Mouse (Mus musculus) kidney, embryonic 14.5 days (tissue): ENCODE measurements around the gene Mapk12. TPM values are rescaled to one million over a fixed set of nuclear protein-coding genes. Genes with fewer than 3 reads are reported as not detected.
A peak's percentile ranks its signal among the peaks of the same experiment; 100 is the strongest.

Source experiments
- ATAC-seq: fragments of 200-750 bp; cut with Nextera tagmentation; 2 replicates; pipeline ENCODE4 v1.8.0; 2017; ENCODE audit warnings: moderate number of reproducible peaks, mild to moderate bottlenecking, moderate TSS enrichment, moderate library complexity; ENCODE audit not compliant: low FRiP score, low TSS enrichment
- H3K27ac ChIP-seq: fragments of 300-500 bp; sonication (generic); 2 replicates; pipeline ENCODE4 v1.5.1; 2014; ENCODE audit warnings: low read depth, mild to moderate bottlenecking, low read length, moderate library complexity, mixed read lengths
- H3K27me3 ChIP-seq: fragments of 300-500 bp; sonication (generic); 2 replicates; pipeline ENCODE4 v1.6.1; 2014; ENCODE audit warnings: mild to moderate bottlenecking, low read length; ENCODE audit not compliant: control insufficient read depth, insufficient read depth
- H3K36me3 ChIP-seq: fragments of 300-500 bp; sonication (generic); 2 replicates; pipeline ENCODE4 v1.6.1; 2014; ENCODE audit warnings: low read length, mixed read lengths; ENCODE audit not compliant: control insufficient read depth, insufficient read depth
- H3K4me1 ChIP-seq: fragments of 300-500 bp; sonication (generic); 2 replicates; pipeline ENCODE4 v1.6.1; 2014; ENCODE audit warnings: low read length, mixed read lengths; ENCODE audit not compliant: control insufficient read depth, insufficient read depth
- H3K4me2 ChIP-seq: fragments of 300-500 bp; sonication (generic); replicated peaks from 2 replicates; pipeline ENCODE4 v1.6.1; 2014; ENCODE audit warnings: low read depth, mild to moderate bottlenecking, low read length
- H3K4me3 ChIP-seq: fragments of 300-500 bp; sonication (generic); 2 replicates; pipeline ENCODE4 v1.5.1; 2014; ENCODE audit warnings: mild to moderate bottlenecking, low read length
- H3K9ac ChIP-seq: fragments of 300-500 bp; sonication (generic); 2 replicates; pipeline ENCODE4 v1.6.1; 2014; ENCODE audit warnings: low read depth, mild to moderate bottlenecking, low read length, moderate library complexity
- H3K9me3 ChIP-seq: fragments of 300-500 bp; sonication (generic); 2 replicates; pipeline ENCODE4 v1.6.1; 2016; ENCODE audit warnings: low read length; ENCODE audit not compliant: control insufficient read depth
- WGBS: fragments of 180-500 bp; shearing (Covaris S2); extraction: QIAGEN DNeasy Blood & Tissue Kit; methylation state at CpG from one replicate; pipeline ENCODE4 v1.1.7; 2014; 5-methylcytosine and 5-hydroxymethylcytosine counted together
- polyA plus RNA-seq: library from polyadenylated mRNA; unstranded; fragments of >200 nt; fragmentation: Nextera tagmentation; extraction: Ambion mirVana; gene quantifications from 2 replicates; pipeline ENCODE4 v1.2.1, GENCODE M21; 2014

Gene Mapk12
- polyA plus RNA-seq, 1 experiment from 2014 or later, result 20.8 TPM

GRCm38 (mm10) chr15:89179630-89179964 is 39.1 kb upstream of the Mapk12 start:
- Histone ChIP-seq H3K9me3 (no peaks in the 10 kb centered on the region), H3K27me3 (no peaks in the 10 kb centered on the region)

GRCm38 (mm10) chr15:89178954-89179629 is 38.6 kb upstream of the Mapk12 start:
- peak overlapping the region; percentile 77 for H3K4me2 ChIP-seq
- peak; percentile 51 for ATAC-seq
- H3K36me3 ChIP-seq, result no peaks in the 10 kb centered on the region
- no peaks in the 10 kb centered on the region for H3K9me3 ChIP-seq
- H3K27me3 ChIP-seq, result no peaks in the 10 kb centered on the region
- peaks cover 59% of the 10 kb centered on the region for H3K4me1 ChIP-seq
- peak overlapping the region; percentile 91 for H3K9ac ChIP-seq
- peak overlapping the region; percentile 84 for H3K27ac ChIP-seq
- WGBS, result 1% methylated on average over 16 of the region's 16 CpGs
- peak overlapping the region; percentile 71 for H3K4me3 ChIP-seq

More at GRCm38 (mm10) chr15:89179630-89179964, 39.1 kb upstream of the Mapk12 start:
- Histone ChIP-seq H3K4me3 (peak overlapping the region; percentile 71), H3K4me2 (peak overlapping the region; percentile 77), H3K27ac (peak overlapping the region; percentile 84), H3K9ac (peak overlapping the region; percentile 91), H3K36me3 (no peaks in the 10 kb centered on the region), H3K4me1 (peaks cover 54% of the 10 kb centered on the region)
- ATAC-seq, result no peak
- 3% methylated on average over 6 of the region's 6 CpGs for WGBS

GRCm38 (mm10) chr15:89178260-89178860 is 37.9 kb upstream of the Mapk12 start:
- 65% methylated on average over 7 of the region's 7 CpGs for WGBS
- Histone ChIP-seq H3K4me1 (peaks cover 64% of the 10 kb centered on the region), H3K27me3 (no peaks in the 10 kb centered on the region), H3K27ac (peak overlapping the region; percentile 84), H3K4me3 (peak overlapping the region; percentile 71), H3K9ac (peak overlapping the region; percentile 19; the same call in 1 of the 2 replicates), H3K36me3 (no peaks in the 10 kb centered on the region), H3K4me2 (peak overlapping the region; percentile 77), H3K9me3 (no peaks in the 10 kb centered on the region)
- peak; percentile 0; the same call in 1 of the 2 replicates for ATAC-seq

DNA sequence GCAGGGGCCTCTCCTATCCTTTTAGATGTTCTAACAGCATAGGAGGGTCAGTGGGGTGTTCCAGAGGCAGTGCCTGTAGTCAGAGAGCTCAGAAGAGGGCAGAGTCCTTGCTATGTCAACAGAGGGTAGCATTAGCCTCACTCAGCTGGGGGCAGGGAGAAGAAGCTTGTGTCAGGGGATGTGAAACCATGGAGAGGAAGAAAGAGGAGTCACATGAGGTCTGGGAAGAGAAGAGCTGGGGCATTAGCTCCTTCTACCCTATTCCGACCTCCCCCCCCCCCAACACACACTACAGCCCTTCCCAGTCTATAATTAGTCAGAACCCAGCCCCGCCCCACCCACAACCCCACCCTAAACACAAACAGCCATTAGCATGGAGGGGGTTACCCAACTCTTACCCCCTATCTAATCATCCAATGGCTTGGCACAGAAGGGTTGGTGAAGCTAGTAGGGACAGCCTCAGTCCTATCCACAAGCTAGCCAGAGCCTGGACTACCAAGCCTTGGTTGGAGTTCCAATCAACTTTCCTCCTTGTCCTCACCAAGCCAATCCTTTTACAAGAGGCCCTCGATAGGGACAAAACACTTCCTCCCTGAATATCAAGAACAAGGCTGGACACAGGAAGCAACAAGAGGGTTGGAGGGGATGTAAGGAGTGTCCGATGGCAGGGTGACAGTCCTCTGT is 37.2 kb upstream of the Mapk12 start:
- Histone ChIP-seq H3K4me3 (peak overlapping the region; percentile 71; the same call in 1 of the 2 replicates), H3K36me3 (no peaks in the 10 kb centered on the region), H3K9ac (no peak overlapping the region), H3K4me1 (peaks cover 69% of the 10 kb centered on the region), H3K4me2 (peak overlapping the region; percentile 77), H3K27ac (peak overlapping the region; percentile 84; the same call in 1 of the 2 replicates), H3K27me3 (no peaks in the 10 kb centered on the region), H3K9me3 (no peaks in the 10 kb centered on the region)
- WGBS, result 67% methylated on average over 4 of the region's 4 CpGs
- ATAC-seq, result no peak

GRCm38 (mm10) chr15:89177121-89177520 is 36.6 kb upstream of the Mapk12 start:
- H3K9me3 ChIP-seq, result no peaks in the 10 kb centered on the region
- H3K4me1 ChIP-seq, result peaks cover 69% of the 10 kb centered on the region
- no peak overlapping the region for H3K4me3 ChIP-seq
- no peaks in the 10 kb centered on the region for H3K27me3 ChIP-seq
- H3K36me3 ChIP-seq, result no peaks in the 10 kb centered on the region
- 16% methylated on average over 5 of the region's 5 CpGs for WGBS
- H3K9ac ChIP-seq, result peak overlapping the region; percentile 23; the same call in 1 of the 2 replicates
- peak overlapping the region; percentile 30; the same call in 1 of the 2 replicates for H3K27ac ChIP-seq
- ATAC-seq, result no peak
- H3K4me2 ChIP-seq, result peak overlapping the region; percentile 30

GRCm38 (mm10) chr15:89175411-89176155 is 35.1 kb upstream of the Mapk12 start:
- Histone ChIP-seq H3K36me3 (no peaks in the 10 kb centered on the region), H3K9ac (no peak overlapping the region), H3K9me3 (no peaks in the 10 kb centered on the region), H3K27me3 (no peaks in the 10 kb centered on the region), H3K27ac (no peak overlapping the region), H3K4me1 (peaks cover 66% of the 10 kb centered on the region), H3K4me2 (no peak overlapping the region), H3K4me3 (no peak overlapping the region)
- ATAC-seq, result no peak
- WGBS, result 80% methylated on average over 13 of the region's 13 CpGs

DNA sequence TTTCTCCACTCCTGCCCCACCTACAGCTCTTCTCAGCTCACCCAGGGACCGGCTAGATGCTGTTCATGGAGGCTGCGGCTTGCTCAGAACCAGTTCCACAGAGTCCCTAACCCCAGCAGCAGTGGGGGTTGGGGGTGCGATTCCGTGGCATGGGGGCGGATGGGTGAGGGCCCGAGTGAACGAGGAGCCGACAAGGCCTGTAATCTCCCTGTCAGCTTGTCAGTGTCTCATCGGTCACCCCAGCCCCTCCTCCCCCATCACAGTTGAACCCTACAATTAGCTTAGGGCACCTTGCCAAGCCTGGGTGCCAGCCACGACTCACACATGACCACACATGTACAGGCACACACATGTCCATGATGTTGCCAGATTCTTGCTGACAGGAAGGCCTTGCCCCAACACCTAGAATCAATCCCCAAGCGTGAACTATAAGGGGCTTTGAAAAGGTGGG is 34.4 kb upstream of the Mapk12 start:
- no peak overlapping the region for H3K9ac ChIP-seq
- H3K27ac ChIP-seq, result no peak overlapping the region
- ATAC-seq, result no peak
- 58% methylated on average over 11 of the region's 11 CpGs for WGBS
- no peak overlapping the region; the same call in 1 of the 2 replicates for H3K4me2 ChIP-seq
- no peaks in the 10 kb centered on the region for H3K9me3 ChIP-seq
- no peaks in the 10 kb centered on the region for H3K27me3 ChIP-seq
- H3K4me1 ChIP-seq, result peaks cover 72% of the 10 kb centered on the region
- no peak overlapping the region for H3K4me3 ChIP-seq
- 0 out of 2 replicates have a peak, but pooled peaks cover 4% of the 10 kb centered on the region for H3K36me3 ChIP-seq

- peak; percentile 61 for ATAC-seq
- under 1% methylated on average over 15 of the region's 15 CpGs for WGBS
- H3K9ac ChIP-seq, result peak overlapping the region; percentile 69; the same call in 1 of the 2 replicates
Measured at GRCm38 (mm10) chr15:89173906-89174214, 33.4 kb upstream of the Mapk12 start.

More at GRCm38 (mm10) chr15:89173906-89174214, 33.4 kb upstream of the Mapk12 start:
- Histone ChIP-seq H3K27ac (0 out of 2 replicates have a peak overlapping the region, but pooled peaks have one; percentile 20), H3K4me1 (peaks cover 83% of the 10 kb centered on the region), H3K4me2 (peak overlapping the region; percentile 100), H3K36me3 (peaks cover 14% of the 10 kb centered on the region), H3K4me3 (peak overlapping the region; percentile 53), H3K9me3 (no peaks in the 10 kb centered on the region), H3K27me3 (no peaks in the 10 kb centered on the region)
